Mouse (Mus musculus) liver, embryonic 13.5 days (tissue): Measurements from ENCODE around the gene Il2rb. TPM values are rescaled to one million over a fixed set of nuclear protein-coding genes. Genes with fewer than 3 reads are reported as not detected.
A peak's percentile ranks its signal among the peaks of the same experiment; 100 is the strongest.

Experiments
- ATAC-seq: fragments of 200-750 bp; cut with Nextera tagmentation; 2 replicates; pipeline ENCODE4 v1.8.0; 2017; ENCODE audit warnings: low read depth, mild to moderate bottlenecking, moderate number of reproducible peaks, moderate library complexity
- DNase-seq: peaks from one replicate; pipeline ENCODE4 v3.0.0; 2022
- H3K27ac ChIP-seq: fragments of 300-500 bp; sonication (generic); 2 replicates; pipeline ENCODE4 v1.5.1; 2015; ENCODE audit warnings: moderate library complexity, mild to moderate bottlenecking, inconsistent platforms
- H3K27me3 ChIP-seq: fragments of 300-500 bp; sonication (generic); 2 replicates; pipeline ENCODE4 v1.6.1; 2015; ENCODE audit warnings: mild to moderate bottlenecking, inconsistent platforms
- H3K36me3 ChIP-seq: fragments of 300-500 bp; sonication (generic); 2 replicates; pipeline ENCODE4 v1.6.1; 2015; ENCODE audit warnings: mild to moderate bottlenecking, inconsistent platforms
- H3K4me1 ChIP-seq: fragments of 300-500 bp; sonication (generic); replicated peaks from 2 replicates; pipeline ENCODE4 v1.6.1; 2015; ENCODE audit warnings: inconsistent platforms
- H3K4me2 ChIP-seq: fragments of 300-500 bp; sonication (generic); 2 replicates; pipeline ENCODE4 v1.6.1; 2015; ENCODE audit warnings: inconsistent platforms, mild to moderate bottlenecking, moderate library complexity
- H3K4me3 ChIP-seq: fragments of 300-500 bp; sonication (generic); replicated peaks from 2 replicates; pipeline ENCODE4 v1.5.1; 2015; ENCODE audit warnings: mild to moderate bottlenecking, inconsistent platforms
- H3K9ac ChIP-seq: fragments of 300-500 bp; sonication (generic); 2 replicates; pipeline ENCODE4 v1.6.1; 2015; ENCODE audit warnings: mild to moderate bottlenecking, inconsistent platforms
- H3K9me3 ChIP-seq: fragments of 300-500 bp; sonication (generic); replicated peaks from 2 replicates; pipeline ENCODE4 v1.6.1; 2016; ENCODE audit warnings: inconsistent platforms
- WGBS: fragments of 180-500 bp; shearing (Covaris S2); methylation state at CpG from one replicate; pipeline ENCODE4 v1.1.7; 2015; ENCODE audit not compliant: insufficient replicate concordance; 5-methylcytosine and 5-hydroxymethylcytosine counted together
- polyA plus RNA-seq: library from polyadenylated mRNA; unstranded; fragments of >200 nt; fragmentation: Nextera tagmentation; extraction: Ambion mirVana; gene quantifications from 2 replicates; pipeline ENCODE4 v1.2.1, GENCODE M21; 2015

Gene Il2rb
- polyA plus RNA-seq, 1 experiment from 2014 or later, result 0.23 TPM

DNA sequence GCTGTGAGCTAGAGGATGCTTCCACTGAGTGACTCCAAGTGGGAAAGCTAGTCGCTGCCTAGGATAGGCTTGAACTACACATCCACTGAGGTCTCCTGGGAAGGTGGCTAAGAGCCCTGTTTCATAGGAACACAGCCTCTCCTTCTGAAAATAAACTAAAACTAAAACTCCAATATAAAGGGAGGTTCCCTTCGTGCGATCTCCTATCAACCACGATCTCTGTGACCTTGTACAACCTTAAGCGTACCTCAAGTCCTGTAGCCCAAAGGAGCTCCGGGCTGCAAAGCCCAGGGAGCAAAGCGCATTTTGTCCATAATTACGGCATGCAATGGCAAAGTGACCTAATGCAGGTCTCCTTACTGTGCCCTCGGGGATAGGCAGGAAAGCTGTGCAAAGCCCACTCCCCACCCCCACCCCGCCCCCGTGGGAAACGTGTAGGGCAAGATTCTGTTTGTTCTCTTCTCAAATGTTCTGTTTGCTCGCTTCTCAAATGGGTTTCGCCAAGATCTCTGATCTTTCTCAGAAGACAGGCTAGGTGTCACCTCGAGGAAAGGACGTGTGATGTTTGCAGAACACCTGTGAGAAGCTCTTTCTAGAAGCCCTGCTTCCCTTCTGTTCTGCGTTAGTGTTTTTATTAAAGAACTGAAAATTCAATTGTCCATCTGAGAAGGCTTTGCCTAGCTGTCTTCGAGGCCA lies 7.5 kb upstream of the Il2rb start:
- ATAC-seq, result no peak
- H3K27ac ChIP-seq, result no peak overlapping the region
- no peak overlapping the region for H3K4me2 ChIP-seq
- no peak for DNase-seq
- 67% methylated on average over 18 of the region's 18 CpGs for WGBS
- H3K9ac ChIP-seq, result no peak overlapping the region
- no peaks in the 10 kb centered on the region for H3K4me1 ChIP-seq
- no peak overlapping the region for H3K4me3 ChIP-seq
- no peaks in the 10 kb centered on the region for H3K36me3 ChIP-seq
- no peaks in the 10 kb centered on the region for H3K9me3 ChIP-seq
- no peaks in the 10 kb centered on the region for H3K27me3 ChIP-seq

DNA sequence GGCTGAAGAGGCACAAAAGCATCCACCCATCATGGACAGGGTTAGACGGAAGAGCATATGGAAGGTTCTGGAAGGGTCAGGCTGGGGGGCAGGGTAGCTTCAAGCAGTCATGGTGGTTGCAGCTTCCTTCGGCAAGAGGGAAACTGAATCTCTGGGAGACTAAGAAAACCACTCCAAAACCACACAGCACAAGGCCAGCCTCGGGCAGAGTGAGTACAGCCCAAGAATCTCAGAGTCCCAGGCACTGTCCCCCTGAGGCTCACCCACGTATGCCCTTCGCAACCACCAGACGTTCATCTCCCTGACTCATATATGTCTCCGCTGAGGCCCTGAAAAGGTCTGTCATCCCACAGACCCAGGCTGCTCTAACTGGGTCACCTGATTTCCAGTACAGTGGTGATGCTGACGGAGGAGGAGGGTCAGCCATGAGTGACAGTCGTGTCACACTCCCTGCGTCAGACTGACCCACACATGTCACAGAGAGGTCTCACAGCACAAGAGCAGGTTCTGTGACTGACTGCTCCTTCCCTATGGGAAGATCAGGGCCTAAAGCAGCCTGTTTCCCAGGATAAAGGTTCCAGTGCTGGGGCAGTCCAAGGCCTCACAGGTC lies 1.6 kb downstream of the Il2rb start:
- no peak; the same call in 1 of the 2 replicates for ATAC-seq
- 67% methylated on average over 10 of the region's 10 CpGs for WGBS
- DNase-seq, result no peak

DNA sequence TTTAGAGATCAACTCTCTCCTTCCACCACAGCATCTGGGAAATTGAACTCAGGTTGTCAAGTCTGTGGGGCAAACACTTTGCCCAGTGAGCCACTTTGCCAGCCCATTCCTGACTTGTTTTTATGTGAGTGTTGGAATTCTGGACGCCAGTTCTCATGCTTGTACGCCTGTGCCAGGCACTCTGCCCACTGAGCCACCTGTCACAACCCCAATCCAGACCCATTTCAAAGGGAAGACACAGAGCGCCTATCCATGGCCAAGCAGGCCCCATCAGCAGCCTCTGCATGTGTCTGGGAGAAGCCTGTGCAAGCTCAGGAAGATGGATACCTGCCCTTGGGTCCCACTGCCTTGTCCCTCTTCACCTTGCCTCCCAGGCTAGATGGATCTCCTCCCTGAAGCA lies 3.8 kb downstream of the Il2rb start:
- no peak overlapping the region for H3K9ac ChIP-seq
- DNase-seq, result no peak

More for the DNA sequence above, 1.6 kb downstream of the Il2rb start:
- H3K4me2 ChIP-seq, result no peak overlapping the region
- no peak overlapping the region for H3K27ac ChIP-seq
- no peaks in the 10 kb centered on the region for H3K4me1 ChIP-seq
- H3K9me3 ChIP-seq, result no peaks in the 10 kb centered on the region
- H3K27me3 ChIP-seq, result no peaks in the 10 kb centered on the region
- no peak overlapping the region for H3K9ac ChIP-seq
- H3K4me3 ChIP-seq, result no peak overlapping the region
- H3K36me3 ChIP-seq, result no peaks in the 10 kb centered on the region

DNA sequence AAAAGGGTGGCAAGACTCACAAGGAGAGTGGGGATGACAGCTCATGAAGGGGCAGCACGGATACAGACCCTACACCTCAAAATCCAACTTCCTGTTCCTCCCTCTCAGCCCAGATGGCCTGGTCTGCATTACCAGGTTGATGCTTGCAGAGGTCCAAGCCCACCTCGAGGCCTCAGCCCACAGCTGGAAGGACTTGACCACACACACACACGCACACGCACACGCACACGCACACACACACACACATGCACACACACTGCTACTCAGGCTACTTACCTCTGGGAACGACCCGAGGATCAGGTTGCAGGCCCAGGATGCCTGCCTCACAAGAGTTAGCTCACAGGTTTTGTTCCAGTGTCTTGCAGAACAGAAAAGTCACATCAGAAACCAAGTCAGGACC lies 5.2 kb downstream of the Il2rb start:
- H3K9me3 ChIP-seq, result no peaks in the 10 kb centered on the region
- H3K27me3 ChIP-seq, result no peaks in the 10 kb centered on the region
- H3K4me3 ChIP-seq, result no peak overlapping the region
- WGBS, result 68% methylated on average over 8 of the region's 8 CpGs
- ATAC-seq, result no peak
- no peak for DNase-seq
- no peak overlapping the region for H3K9ac ChIP-seq
- no peak overlapping the region for H3K27ac ChIP-seq
- no peak overlapping the region for H3K4me2 ChIP-seq
- no peaks in the 10 kb centered on the region for H3K36me3 ChIP-seq
- no peaks in the 10 kb centered on the region for H3K4me1 ChIP-seq

More for the DNA sequence above, 3.8 kb downstream of the Il2rb start:
- Histone ChIP-seq H3K27ac (no peak overlapping the region), H3K27me3 (no peaks in the 10 kb centered on the region), H3K9me3 (no peaks in the 10 kb centered on the region), H3K36me3 (no peaks in the 10 kb centered on the region), H3K4me2 (no peak overlapping the region), H3K4me1 (no peaks in the 10 kb centered on the region), H3K4me3 (no peak overlapping the region)
- WGBS, result 54% methylated on average over 3 of the region's 3 CpGs
- no peak for ATAC-seq

DNA sequence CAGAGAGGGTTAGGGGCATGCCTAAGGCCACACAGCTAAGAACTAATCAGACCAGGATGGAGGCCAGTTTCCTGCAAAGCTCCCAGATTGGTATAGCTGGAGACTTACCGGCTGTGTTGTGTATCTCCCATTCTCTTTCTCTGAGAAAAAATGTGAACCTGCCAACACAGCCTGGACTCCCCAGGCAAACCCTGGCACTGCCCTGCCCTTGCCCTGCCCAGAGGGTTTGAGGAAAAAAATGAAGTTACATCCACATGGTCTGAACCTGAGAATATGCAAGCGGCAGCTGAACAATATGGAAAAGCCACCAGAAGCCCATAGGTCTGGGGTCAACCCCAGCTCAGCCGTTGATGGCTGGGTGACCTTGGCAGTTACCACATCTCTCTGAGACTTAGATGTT lies 5.8 kb downstream of the Il2rb start:
- Histone ChIP-seq H3K4me1 (no peaks in the 10 kb centered on the region), H3K36me3 (no peaks in the 10 kb centered on the region), H3K4me2 (no peak overlapping the region), H3K4me3 (no peak overlapping the region), H3K27me3 (no peaks in the 10 kb centered on the region), H3K9ac (no peak overlapping the region), H3K9me3 (no peaks in the 10 kb centered on the region), H3K27ac (no peak overlapping the region)
- DNase-seq (no peak), ATAC-seq (no peak)
- WGBS, result 75% methylated on average over 3 of the region's 3 CpGs

DNA sequence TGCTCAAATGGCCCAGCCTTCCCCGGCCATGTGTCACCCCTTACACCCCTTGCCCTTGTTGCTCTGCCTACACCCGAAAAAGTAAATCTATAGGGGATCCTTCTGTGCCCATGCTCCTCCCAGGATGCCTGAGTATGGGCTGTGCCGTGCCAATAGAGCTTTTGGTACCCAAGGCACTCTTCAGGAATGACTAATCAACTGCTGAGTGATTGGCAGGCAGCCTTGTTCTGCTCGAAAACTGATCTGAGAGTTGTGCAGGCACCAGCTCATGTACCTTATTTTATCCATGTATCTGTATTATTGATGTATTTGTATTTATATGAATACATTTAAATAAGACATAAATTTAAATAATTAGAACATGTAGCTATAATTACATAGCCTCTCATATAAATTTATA lies 8.0 kb downstream of the Il2rb start:
- H3K27ac ChIP-seq, result no peak overlapping the region
- no peak overlapping the region for H3K4me2 ChIP-seq
- H3K36me3 ChIP-seq, result no peaks in the 10 kb centered on the region
- no peaks in the 10 kb centered on the region for H3K9me3 ChIP-seq
- no peak overlapping the region for H3K4me3 ChIP-seq
- no peaks in the 10 kb centered on the region for H3K4me1 ChIP-seq
- 42% methylated on average over 4 of the region's 4 CpGs for whole genome bisulfite sequencing
- no peak overlapping the region for H3K9ac ChIP-seq
- DNase-seq, result no peak
- 0 out of 2 replicates have a peak, but pooled peaks cover 4% of the 10 kb centered on the region for H3K27me3 ChIP-seq
- no peak for ATAC-seq

DNA sequence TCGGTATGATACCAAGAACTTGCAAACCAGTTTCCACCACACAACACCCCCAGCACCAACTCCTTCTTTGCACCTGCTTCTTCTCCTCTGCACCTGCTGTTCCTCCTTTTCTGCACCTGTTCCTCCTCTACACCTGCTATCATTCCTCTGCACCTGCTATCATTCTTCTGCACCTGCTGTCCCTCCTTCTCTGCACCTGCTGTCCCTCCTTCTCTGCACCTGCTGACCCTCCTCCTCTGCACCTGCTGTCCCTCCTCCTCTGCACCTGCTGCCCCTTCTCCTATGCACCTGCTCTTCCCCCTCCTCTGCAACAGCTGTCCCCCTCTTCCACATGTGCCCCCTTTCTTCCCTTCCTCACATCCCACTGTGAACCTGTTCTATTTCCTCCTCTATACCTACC lies 8.5 kb downstream of the Il2rb start:
- Histone ChIP-seq H3K27ac (no peak overlapping the region), H3K9me3 (no peaks in the 10 kb centered on the region), H3K4me1 (peaks cover 1% of the 10 kb centered on the region), H3K4me3 (no peak overlapping the region), H3K27me3 (0 out of 2 replicates have a peak, but pooled peaks cover 4% of the 10 kb centered on the region), H3K4me2 (no peak overlapping the region), H3K36me3 (no peaks in the 10 kb centered on the region), H3K9ac (no peak overlapping the region)
- DNase-seq, result no peak
- WGBS, result 76% methylated on average over 1 of the region's 1 CpGs
- no peak for ATAC-seq

DNA sequence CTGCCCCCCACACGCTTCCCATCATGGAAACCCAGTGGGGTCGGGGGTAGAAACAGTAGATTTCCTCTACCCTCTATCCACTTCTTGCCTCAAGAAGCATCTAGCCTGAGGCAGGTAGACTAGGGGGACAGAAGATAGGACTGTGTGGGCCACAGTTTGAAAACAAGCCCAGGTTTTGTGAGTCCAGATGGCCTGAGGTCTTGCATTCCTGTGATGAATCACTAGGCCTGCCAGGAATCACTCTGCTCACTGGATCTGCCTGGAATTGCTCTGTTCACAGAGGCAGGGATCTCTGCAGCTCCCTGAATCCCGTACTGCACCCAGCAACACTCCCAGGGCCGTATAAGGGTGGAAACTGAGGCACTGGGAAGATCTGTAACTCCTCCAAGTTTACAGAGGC lies 11.8 kb downstream of the Il2rb start:
- no peaks in the 10 kb centered on the region for H3K9me3 ChIP-seq
- H3K27ac ChIP-seq, result no peak overlapping the region
- H3K9ac ChIP-seq, result no peak overlapping the region
- H3K36me3 ChIP-seq, result no peaks in the 10 kb centered on the region
- 0 out of 2 replicates have a peak, but pooled peaks cover 4% of the 10 kb centered on the region for H3K27me3 ChIP-seq
- WGBS, result 40% methylated on average over 4 of the region's 4 CpGs
- ATAC-seq (no peak), DNase-seq (no peak)
- H3K4me3 ChIP-seq, result no peak overlapping the region
- no peak overlapping the region for H3K4me2 ChIP-seq
- peaks cover 9% of the 10 kb centered on the region for H3K4me1 ChIP-seq

DNA sequence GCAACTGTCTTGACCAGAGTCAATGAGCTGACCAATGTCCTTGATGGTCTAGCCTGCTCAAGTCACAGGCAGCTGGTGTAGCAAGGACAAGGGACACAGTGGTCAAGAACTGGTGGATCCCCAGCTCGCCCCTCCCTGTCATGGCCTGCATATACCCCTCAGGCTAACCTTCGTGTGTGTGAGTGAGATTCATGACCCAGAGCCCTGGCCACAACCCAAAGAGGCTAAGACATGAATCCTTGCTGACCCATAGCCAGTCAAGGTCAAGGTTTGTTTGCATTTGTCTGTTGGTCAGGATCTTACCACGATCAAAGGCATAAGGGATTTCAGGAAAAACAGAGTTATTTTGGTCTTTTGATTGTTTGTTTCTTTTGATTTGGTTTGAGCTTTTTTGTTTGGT lies 12.6 kb downstream of the Il2rb start:
- Histone ChIP-seq H3K4me3 (no peak overlapping the region), H3K4me1 (peaks cover 9% of the 10 kb centered on the region), H3K27me3 (0 out of 2 replicates have a peak, but pooled peaks cover 4% of the 10 kb centered on the region), H3K4me2 (no peak overlapping the region), H3K27ac (no peak overlapping the region), H3K36me3 (no peaks in the 10 kb centered on the region), H3K9me3 (no peaks in the 10 kb centered on the region), H3K9ac (no peak overlapping the region)
- DNase-seq, result no peak
- ATAC-seq, result no peak
- WGBS, result 54% methylated on average over 3 of the region's 3 CpGs

DNA sequence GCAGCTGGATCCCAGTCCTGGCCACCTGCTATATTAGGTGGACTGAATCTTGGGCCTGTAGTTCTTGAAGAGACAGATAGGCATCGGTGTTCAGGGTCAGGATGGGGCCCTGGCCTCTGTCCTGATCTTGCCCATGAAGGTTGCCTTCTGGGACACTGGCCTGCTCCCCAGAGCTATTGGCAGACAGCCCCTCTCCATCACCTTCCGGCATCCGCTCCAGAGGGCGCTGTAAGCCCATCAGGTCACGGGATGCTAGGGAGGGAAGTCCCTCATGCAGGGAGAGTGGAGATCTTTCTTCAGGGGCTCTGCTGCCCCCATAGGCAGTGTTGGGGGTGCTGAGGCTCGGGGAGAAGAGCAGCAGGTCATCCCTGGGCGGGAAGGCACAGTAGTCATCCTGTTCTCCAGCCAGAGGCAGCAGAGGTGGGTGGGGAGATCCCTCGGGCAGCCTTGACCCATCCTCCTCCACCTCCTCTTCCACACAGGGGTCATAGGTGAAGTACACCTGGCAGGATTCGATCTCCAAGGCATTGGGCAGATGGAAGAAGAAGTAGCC lies 13.5 kb downstream of the Il2rb start:
- ATAC-seq, result 0 out of 2 replicates have a peak, but pooled peaks have one; percentile 15
- no peak overlapping the region for H3K4me3 ChIP-seq
- no peak for DNase-seq
- H3K4me1 ChIP-seq, result peaks cover 9% of the 10 kb centered on the region
- no peak overlapping the region for H3K4me2 ChIP-seq
- H3K36me3 ChIP-seq, result no peaks in the 10 kb centered on the region
- H3K27ac ChIP-seq, result no peak overlapping the region
- no peak overlapping the region for H3K9ac ChIP-seq
- 37% methylated on average over 9 of the region's 9 CpGs for WGBS
- 0 out of 2 replicates have a peak, but pooled peaks cover 4% of the 10 kb centered on the region for H3K27me3 ChIP-seq
- no peaks in the 10 kb centered on the region for H3K9me3 ChIP-seq

DNA sequence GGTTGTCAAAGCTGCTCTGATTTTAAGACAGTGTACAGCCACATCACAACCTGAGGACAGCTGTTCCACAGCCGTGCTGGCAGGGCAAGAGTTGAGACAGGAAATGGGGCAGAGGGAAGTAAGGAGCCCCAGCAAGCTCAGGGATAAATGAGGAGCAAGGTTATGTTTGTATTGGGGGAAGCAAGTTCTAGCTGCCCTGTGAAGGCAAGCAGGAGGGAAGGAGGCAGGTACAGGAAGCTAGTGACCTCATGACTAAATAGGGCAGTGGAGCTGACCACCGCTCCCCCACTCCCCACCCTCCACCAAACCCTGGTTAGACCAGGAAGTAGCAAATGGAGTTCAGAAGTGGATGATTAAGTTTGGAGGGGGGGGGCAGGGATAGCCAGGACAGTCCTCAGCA lies 14.1 kb downstream of the Il2rb start:
- H3K9ac ChIP-seq, result no peak overlapping the region
- H3K27ac ChIP-seq, result no peak overlapping the region
- ATAC-seq (no peak), DNase-seq (no peak)
- H3K27me3 ChIP-seq, result 0 out of 2 replicates have a peak, but pooled peaks cover 4% of the 10 kb centered on the region
- H3K4me1 ChIP-seq, result peaks cover 9% of the 10 kb centered on the region
- H3K4me2 ChIP-seq, result no peak overlapping the region
- 14% methylated on average over 2 of the region's 2 CpGs for WGBS
- H3K36me3 ChIP-seq, result no peaks in the 10 kb centered on the region
- no peaks in the 10 kb centered on the region for H3K9me3 ChIP-seq
- H3K4me3 ChIP-seq, result no peak overlapping the region
